Mouse (Mus musculus) kidney, adult 8-10 months (tissue): ENCODE data around the gene Ryk.

Experiments used
- DNase-seq, 2 experiments: peaks; one replicate each; pipeline ENCODE4 v3.0.0; 2022

The Ryk gene

DNA sequence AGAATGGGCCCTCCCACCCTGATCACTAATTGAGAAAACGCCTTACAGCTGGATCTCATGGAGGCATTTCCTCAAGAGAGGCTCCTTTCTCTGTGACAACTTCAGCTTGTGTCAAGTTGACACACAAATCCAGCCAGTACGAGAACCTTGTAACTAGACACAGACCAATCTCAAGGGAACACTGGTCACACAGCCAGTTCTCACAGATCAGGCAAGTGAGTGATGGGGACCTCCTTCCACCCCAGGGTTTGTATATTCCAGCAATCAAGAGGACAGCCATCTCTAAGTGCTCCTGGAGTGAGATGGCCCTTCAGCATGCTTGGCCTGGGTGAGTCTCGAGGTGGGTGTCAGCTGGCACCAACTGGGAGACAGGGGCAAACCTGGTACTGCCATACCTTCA, 121.1 kb downstream of the Ryk start:
- DNase-seq: no peak
